ENCODE assay signal across 11 mouse cellular contexts in the genomic region with DNA sequence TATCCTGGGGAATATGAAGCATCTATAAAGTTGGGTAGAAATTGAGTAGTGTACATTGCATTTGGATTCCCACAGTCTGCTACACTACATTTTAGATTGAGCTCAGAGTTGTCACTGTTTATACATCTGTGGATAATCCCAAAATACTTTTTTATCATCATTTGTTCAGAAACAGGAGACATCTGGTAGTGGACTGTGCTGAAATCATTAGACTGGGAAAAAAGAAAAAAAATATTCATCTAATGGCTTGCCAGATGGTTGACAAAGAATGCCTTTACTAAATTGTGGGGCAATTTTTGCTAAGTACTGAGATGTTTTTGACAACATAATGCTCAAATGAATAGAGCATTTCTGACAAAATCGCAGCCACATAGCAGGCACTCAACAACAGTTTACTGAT.
"Had no signal": no experiment of that assay in that cellular context is flagged by ENCODE, and none has a peak within 500 bp of the region (broad histone marks: within the 10 kb centered on the region; RNA-seq: fewer than 3 reads in every experiment).

No protein-coding gene starts in this region.

- H3K27ac ChIP-seq: layer of hippocampus, adult 2 months; limb, embryonic 13.5 days; liver, embryonic 15.5 days; midbrain, embryonic 13.5 days; stomach, postnatal 0 days had no signal

- H3K27me3 ChIP-seq: limb, embryonic 13.5 days; liver, embryonic 15.5 days; midbrain, embryonic 13.5 days had no signal

- H3K4me1 ChIP-seq: limb, embryonic 13.5 days; liver, embryonic 15.5 days; midbrain, embryonic 13.5 days had no signal

- ATAC-seq: midbrain, embryonic 13.5 days had no signal

- H3K4me2 ChIP-seq: limb, embryonic 13.5 days; liver, embryonic 15.5 days; midbrain, embryonic 13.5 days had no signal

- H3K9ac ChIP-seq: limb, embryonic 13.5 days; liver, embryonic 15.5 days; midbrain, embryonic 13.5 days had no signal

- H3K4me3 ChIP-seq: layer of hippocampus, adult 2 months; limb, embryonic 13.5 days; liver, embryonic 15.5 days; midbrain, embryonic 13.5 days had no signal

- H3K36me3 ChIP-seq: limb, embryonic 13.5 days; liver, embryonic 15.5 days; midbrain, embryonic 13.5 days had no signal

- H3K9me3 ChIP-seq: limb, embryonic 13.5 days; liver, embryonic 15.5 days; midbrain, embryonic 13.5 days had no signal

- DNase-seq: kidney, adult 18-20 months; kidney, postnatal 10 days; kidney, postnatal 4 days; lung, postnatal 36 days; thymus, adult 18-20 months; thymus, postnatal 14 days had no signal
